Mouse (Mus musculus): ENCODE data around the gene Strap. TPM values are rescaled to one million over a fixed set of nuclear protein-coding genes. Genes with fewer than 3 reads are reported as not detected.

The Strap gene
- 151 and 153 TPM in 2 replicates for total RNA-seq (2014; fragmentation: Nextera tagmentation)
- 97.6 and 117 TPM in 2 replicates for total RNA-seq (2017)
- polyA plus RNA-seq (2012): 26.2 and 38.1 TPM in 2 replicates

DNA sequence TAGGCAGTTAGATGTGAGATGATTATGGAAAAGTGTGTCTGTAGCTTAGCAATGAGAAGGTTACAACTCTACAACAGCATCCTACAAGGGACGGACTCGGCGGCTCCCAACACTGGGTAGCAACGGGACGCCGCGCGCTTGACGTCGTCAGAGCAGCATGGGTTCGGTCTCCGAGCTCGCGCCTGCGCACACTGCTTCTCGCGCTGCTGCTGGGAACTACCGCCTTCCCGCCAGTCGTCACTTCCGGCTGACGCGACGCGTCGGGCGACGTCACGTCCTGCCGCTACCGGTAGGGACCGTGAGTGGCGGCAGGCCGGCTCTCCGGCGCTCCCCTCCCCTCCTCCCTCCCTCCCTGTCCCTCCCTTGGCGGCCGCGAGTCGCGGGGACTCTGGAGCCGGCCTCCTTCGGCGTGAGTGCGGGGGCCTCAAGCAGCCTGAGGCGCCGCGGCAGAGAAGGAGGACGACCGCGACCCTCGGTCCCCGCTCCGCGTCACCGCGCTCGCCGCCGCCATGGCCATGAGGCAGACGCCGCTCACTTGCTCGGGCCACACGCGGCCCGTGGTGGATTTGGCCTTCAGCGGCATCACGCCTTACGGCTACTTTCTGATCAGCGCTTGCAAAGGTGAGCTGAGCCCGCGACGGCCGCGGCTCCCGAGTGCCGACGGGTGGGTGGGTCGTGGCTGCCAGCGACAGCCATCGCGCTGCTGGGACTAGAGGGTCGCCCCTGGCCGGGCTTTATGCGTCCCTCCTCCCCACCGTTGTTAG lies at the start of gene Strap:
Gene Strap (plus strand): TSS at position 233 of the 764 bp plus-strand sequence.
- H3K27me3 ChIP-seq (ENCODE audit: insufficient read depth, low read length): no peaks in the 10 kb centered on the region
- peak within 1 kb of the TSS; percentile 99 for H3K4me3 ChIP-seq (ENCODE audit: low read depth, low read length)
- H3K9me3 ChIP-seq (replicated peaks): no peaks in the 10 kb centered on the region
- ATAC-seq (ENCODE audit: extremely low read depth, insufficient number of reproducible peaks, low FRiP score, poor library complexity, severe bottlenecking): peak; percentile 95
- H3K4me1 ChIP-seq (ENCODE audit: insufficient read depth, low read depth, low read length): peaks cover 15% of the 10 kb centered on the region
- TF ChIP-seq GATA1 (IDR thresholded peaks at IDR 0.05; ENCODE audit: borderline replicate concordance, low read length) (no peak), CTCF (IDR thresholded peaks at IDR 0.05; ENCODE audit: low read depth, low read length) (no peak), POLR2AphosphoS5 (IDR thresholded peaks at IDR 0.05; ENCODE audit: insufficient replicate concordance, low read depth, low read length) (no peak), TAL1 (conservative IDR thresholded peaks at IDR 0.05; ENCODE audit: low read depth, low read length) (no peak), GATA2 (IDR thresholded peaks at IDR 0.05; ENCODE audit: borderline replicate concordance, low read depth, low read length) (no peak)
- peak; percentile 88 for DNase-seq (ENCODE audit: low spot score)
- peaks cover 31% of the 10 kb centered on the region for H3K36me3 ChIP-seq (replicated peaks)

DNA sequence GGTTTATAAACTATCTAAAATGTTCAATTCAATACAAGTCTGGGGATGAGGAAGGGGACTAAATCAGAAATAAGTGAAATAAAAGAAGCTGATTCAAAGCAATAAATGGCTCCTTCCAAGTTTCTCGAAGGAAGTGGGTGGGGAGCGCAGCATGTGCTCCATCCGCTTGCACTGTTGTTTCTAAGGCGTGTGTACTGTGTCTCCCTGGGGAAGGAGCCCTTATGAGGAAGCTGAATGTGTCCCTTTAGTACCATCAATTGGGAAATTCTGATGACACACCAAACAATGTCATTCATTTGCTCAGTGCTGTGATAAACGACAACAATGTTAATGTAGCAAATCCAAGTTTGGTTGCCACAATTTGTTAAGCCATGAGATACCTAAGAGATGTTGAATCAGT lies 47.2 kb upstream of the Strap start:
- no peak for TF ChIP-seq GATA1 (IDR thresholded peaks at IDR 0.05; ENCODE audit: borderline replicate concordance, low read length)
- no peak for TF ChIP-seq POLR2AphosphoS5 (IDR thresholded peaks at IDR 0.05; ENCODE audit: insufficient replicate concordance, low read depth, low read length)
- TF ChIP-seq CTCF (IDR thresholded peaks at IDR 0.05; ENCODE audit: low read depth, low read length): no peak
- TF ChIP-seq TAL1 (conservative IDR thresholded peaks at IDR 0.05; ENCODE audit: low read depth, low read length): no peak
- no peak for TF ChIP-seq GATA2 (IDR thresholded peaks at IDR 0.05; ENCODE audit: borderline replicate concordance, low read depth, low read length)
- H3K9me3 ChIP-seq (replicated peaks): peaks cover 34% of the 10 kb centered on the region
- no peak overlapping the region for H3K4me3 ChIP-seq (ENCODE audit: low read depth, low read length)
- DNase-seq (ENCODE audit: low spot score): no peak
- H3K27me3 ChIP-seq (ENCODE audit: insufficient read depth, low read length): no peaks in the 10 kb centered on the region
- no peaks in the 10 kb centered on the region for H3K36me3 ChIP-seq (replicated peaks)
- no peaks in the 10 kb centered on the region for H3K4me1 ChIP-seq (ENCODE audit: insufficient read depth, low read depth, low read length)
- no peak for ATAC-seq (ENCODE audit: extremely low read depth, insufficient number of reproducible peaks, low FRiP score, poor library complexity, severe bottlenecking)

DNA sequence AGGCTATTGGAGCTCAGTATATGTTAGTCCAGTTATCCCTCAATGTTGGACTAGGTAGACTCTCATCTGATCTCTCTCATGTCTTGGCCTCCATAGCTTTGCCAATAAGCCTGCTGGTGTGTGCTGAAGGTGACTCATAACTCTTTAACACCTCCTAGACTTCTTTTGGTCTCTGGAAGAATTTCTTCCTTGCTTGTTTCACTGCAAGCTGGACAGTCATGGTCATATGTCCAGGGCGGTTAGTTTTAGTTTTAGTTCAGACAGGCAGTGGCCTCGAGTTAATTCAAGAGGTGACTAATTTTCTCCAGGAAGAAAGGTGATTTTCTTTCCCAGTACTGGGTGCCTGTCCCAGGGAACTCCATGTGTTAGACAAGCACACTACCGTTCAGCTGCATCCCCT lies 46.8 kb upstream of the Strap start:
- Histone ChIP-seq H3K27me3 (ENCODE audit: insufficient read depth, low read length) (no peaks in the 10 kb centered on the region), H3K4me3 (ENCODE audit: low read depth, low read length) (no peak overlapping the region), H3K36me3 (replicated peaks) (no peaks in the 10 kb centered on the region), H3K4me1 (ENCODE audit: insufficient read depth, low read depth, low read length) (no peaks in the 10 kb centered on the region), H3K9me3 (replicated peaks) (peaks cover 32% of the 10 kb centered on the region)
- ATAC-seq (ENCODE audit: extremely low read depth, insufficient number of reproducible peaks, low FRiP score, poor library complexity, severe bottlenecking) (no peak), DNase-seq (ENCODE audit: low spot score) (no peak)
- no peak for TF ChIP-seq TAL1 (conservative IDR thresholded peaks at IDR 0.05; ENCODE audit: low read depth, low read length)
- no peak for TF ChIP-seq GATA2 (IDR thresholded peaks at IDR 0.05; ENCODE audit: borderline replicate concordance, low read depth, low read length)
- no peak for TF ChIP-seq POLR2AphosphoS5 (IDR thresholded peaks at IDR 0.05; ENCODE audit: insufficient replicate concordance, low read depth, low read length)
- TF ChIP-seq GATA1 (IDR thresholded peaks at IDR 0.05; ENCODE audit: borderline replicate concordance, low read length): no peak
- TF ChIP-seq CTCF (IDR thresholded peaks at IDR 0.05; ENCODE audit: low read depth, low read length): no peak

DNA sequence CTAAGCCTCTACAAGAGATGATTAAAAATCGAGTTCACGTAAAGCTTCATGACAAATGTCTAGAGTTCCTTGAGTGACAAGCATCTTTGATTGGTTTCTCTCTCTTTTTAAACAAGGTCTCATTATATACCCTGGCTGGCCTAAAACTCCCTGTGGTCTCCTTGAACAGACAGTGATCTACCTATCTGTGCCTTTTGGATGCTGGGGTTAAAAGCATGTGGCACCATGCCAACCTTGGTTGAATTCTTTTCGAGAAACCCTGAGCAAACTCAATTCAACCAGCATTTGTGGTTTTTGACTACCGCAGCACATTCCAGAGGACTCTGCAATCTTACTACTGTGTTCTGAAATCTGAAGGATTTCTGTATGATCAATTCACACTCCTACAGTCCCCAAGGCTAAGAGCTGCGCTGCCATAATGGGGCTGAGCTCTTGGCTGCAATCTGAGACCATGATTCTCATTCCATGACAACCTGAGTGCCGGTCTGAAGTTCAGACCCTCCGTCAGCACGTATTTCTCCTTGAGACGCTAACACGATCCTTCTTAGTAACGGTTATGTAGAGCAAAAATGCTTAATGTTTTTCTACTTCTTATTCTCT lies 46.3 kb upstream of the Strap start:
- DNase-seq (ENCODE audit: low spot score) (no peak), ATAC-seq (ENCODE audit: extremely low read depth, insufficient number of reproducible peaks, low FRiP score, poor library complexity, severe bottlenecking) (no peak)
- Histone ChIP-seq H3K36me3 (replicated peaks) (no peaks in the 10 kb centered on the region), H3K9me3 (replicated peaks) (peaks cover 33% of the 10 kb centered on the region), H3K4me3 (ENCODE audit: low read depth, low read length) (no peak overlapping the region), H3K27me3 (ENCODE audit: insufficient read depth, low read length) (no peaks in the 10 kb centered on the region), H3K4me1 (ENCODE audit: insufficient read depth, low read depth, low read length) (no peaks in the 10 kb centered on the region)
- TF ChIP-seq TAL1 (conservative IDR thresholded peaks at IDR 0.05; ENCODE audit: low read depth, low read length) (no peak), POLR2AphosphoS5 (IDR thresholded peaks at IDR 0.05; ENCODE audit: insufficient replicate concordance, low read depth, low read length) (no peak), CTCF (IDR thresholded peaks at IDR 0.05; ENCODE audit: low read depth, low read length) (no peak), GATA2 (IDR thresholded peaks at IDR 0.05; ENCODE audit: borderline replicate concordance, low read depth, low read length) (no peak), GATA1 (IDR thresholded peaks at IDR 0.05; ENCODE audit: borderline replicate concordance, low read length) (no peak)

DNA sequence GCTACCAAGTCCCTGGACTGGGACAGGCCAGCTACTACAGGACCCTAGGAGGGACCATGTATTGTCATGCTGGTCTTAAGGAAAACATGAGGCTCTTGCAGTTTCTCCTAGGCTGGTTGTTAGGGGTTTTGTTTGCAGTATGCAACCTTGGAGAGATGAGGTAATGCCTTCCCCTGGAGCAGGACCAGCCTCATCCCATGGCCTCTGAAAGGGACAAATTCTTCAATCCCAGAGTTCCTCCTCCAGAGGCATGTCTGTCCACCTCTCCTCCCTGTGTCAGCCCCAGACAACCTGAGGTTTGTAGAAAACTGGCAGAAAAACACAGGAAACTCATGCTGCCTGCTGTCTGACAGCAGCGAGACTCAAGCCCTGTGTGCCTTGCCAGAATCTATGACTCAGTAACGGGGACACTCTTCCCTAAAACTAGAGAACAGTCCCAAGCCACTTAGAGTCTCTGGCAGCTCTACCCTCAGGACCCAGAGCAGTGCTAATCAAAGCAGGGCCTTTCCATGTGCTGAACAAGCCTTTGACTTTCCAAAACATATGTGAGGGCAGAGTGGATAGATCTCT lies 44.2 kb upstream of the Strap start:
- ATAC-seq (ENCODE audit: extremely low read depth, insufficient number of reproducible peaks, low FRiP score, poor library complexity, severe bottlenecking) (no peak), DNase-seq (ENCODE audit: low spot score) (no peak)
- Histone ChIP-seq H3K36me3 (replicated peaks) (no peaks in the 10 kb centered on the region), H3K4me3 (ENCODE audit: low read depth, low read length) (no peak overlapping the region), H3K4me1 (ENCODE audit: insufficient read depth, low read depth, low read length) (no peaks in the 10 kb centered on the region), H3K9me3 (replicated peaks) (peaks cover 37% of the 10 kb centered on the region), H3K27me3 (ENCODE audit: insufficient read depth, low read length) (no peaks in the 10 kb centered on the region)
- no peak for TF ChIP-seq CTCF (IDR thresholded peaks at IDR 0.05; ENCODE audit: low read depth, low read length)
- no peak for TF ChIP-seq POLR2AphosphoS5 (IDR thresholded peaks at IDR 0.05; ENCODE audit: insufficient replicate concordance, low read depth, low read length)
- no peak for TF ChIP-seq GATA1 (IDR thresholded peaks at IDR 0.05; ENCODE audit: borderline replicate concordance, low read length)

DNA sequence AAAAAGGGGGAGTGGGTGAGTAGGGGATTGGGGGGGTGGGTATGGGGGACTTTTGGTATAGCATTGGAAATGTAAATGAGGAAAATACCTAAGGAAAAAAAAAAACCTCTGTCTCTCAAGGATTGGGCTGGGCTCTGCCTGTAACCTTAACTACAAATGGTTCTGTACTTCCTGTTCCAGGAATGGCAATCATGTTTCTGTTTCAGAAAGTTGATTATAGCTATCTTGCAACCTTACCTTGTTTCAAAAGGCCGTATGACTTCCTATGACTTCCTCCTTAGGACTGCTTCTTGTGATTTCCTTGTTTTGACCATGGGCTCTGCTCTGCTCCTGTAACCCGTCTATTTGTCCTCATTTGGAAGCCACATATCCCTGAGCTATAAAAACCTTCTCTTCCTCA lies 40.6 kb upstream of the Strap start:
- no peak for ATAC-seq (ENCODE audit: extremely low read depth, insufficient number of reproducible peaks, low FRiP score, poor library complexity, severe bottlenecking)
- H3K9me3 ChIP-seq (replicated peaks): peaks cover 33% of the 10 kb centered on the region
- no peak for DNase-seq (ENCODE audit: low spot score)
- TF ChIP-seq TAL1 (conservative IDR thresholded peaks at IDR 0.05; ENCODE audit: low read depth, low read length) (no peak), POLR2AphosphoS5 (IDR thresholded peaks at IDR 0.05; ENCODE audit: insufficient replicate concordance, low read depth, low read length) (no peak), GATA2 (IDR thresholded peaks at IDR 0.05; ENCODE audit: borderline replicate concordance, low read depth, low read length) (no peak), GATA1 (IDR thresholded peaks at IDR 0.05; ENCODE audit: borderline replicate concordance, low read length) (no peak), CTCF (IDR thresholded peaks at IDR 0.05; ENCODE audit: low read depth, low read length) (no peak)
- no peaks in the 10 kb centered on the region for H3K27me3 ChIP-seq (ENCODE audit: insufficient read depth, low read length)
- H3K4me3 ChIP-seq (ENCODE audit: low read depth, low read length): no peak overlapping the region
- H3K4me1 ChIP-seq (ENCODE audit: insufficient read depth, low read depth, low read length): no peaks in the 10 kb centered on the region
- no peaks in the 10 kb centered on the region for H3K36me3 ChIP-seq (replicated peaks)
